Mouse (Mus musculus): Measurements from ENCODE around the gene E330017A01Rik. TPM values are rescaled to one million over a fixed set of nuclear protein-coding genes. Genes with fewer than 3 reads are reported as not detected.

E330017A01Rik gene
- total RNA-seq, 1 experiment from 2014 or later = not detected

DNA sequence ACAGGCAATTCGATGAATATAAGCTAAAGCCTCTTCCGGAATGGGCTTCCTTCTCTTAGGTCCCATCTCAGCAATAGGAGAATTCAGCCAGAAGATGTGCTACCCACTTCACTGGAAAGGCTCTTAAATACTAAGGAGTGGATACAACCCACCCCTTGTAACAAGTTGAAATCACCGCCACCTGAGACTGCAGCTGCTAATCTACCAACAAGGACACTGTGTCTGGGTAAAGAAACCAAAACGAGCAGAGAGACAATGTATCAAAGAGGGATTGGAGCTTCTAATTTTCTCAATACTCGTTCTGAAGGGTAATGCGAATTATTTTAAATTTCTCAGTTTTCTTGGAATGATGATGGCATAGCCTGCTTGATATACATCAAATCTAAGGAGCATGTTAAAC, 21.7 kb downstream of the E330017A01Rik start, which contains the start of gene Gm813:
Gm813 (minus strand) TSS at position 101 of the 400 bp plus-strand sequence.
- no peak for ATAC-seq (ENCODE audit: extremely low read depth, insufficient number of reproducible peaks, low FRiP score, poor library complexity, severe bottlenecking)

DNA sequence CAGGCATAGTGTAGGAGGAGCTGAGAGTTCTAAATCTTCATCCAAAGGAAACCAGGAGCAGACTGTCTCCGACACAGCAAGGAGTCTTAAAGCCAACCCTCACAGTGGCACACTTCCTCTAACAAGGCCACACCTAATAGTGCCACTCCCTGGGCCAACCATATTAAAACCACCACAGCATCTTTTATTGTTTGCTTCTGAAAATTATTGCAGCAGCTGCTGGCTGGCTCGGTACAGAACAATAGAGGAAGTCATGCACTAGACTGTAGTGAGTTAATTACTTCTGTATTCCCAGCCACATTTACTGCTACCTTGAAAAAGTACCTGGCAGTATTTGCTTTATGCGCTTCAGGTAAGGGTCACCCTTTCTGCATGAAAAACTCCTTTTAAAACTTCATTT, 25.6 kb downstream of the E330017A01Rik start:
- no peak for ATAC-seq (ENCODE audit: extremely low read depth, insufficient number of reproducible peaks, low FRiP score, poor library complexity, severe bottlenecking)

DNA sequence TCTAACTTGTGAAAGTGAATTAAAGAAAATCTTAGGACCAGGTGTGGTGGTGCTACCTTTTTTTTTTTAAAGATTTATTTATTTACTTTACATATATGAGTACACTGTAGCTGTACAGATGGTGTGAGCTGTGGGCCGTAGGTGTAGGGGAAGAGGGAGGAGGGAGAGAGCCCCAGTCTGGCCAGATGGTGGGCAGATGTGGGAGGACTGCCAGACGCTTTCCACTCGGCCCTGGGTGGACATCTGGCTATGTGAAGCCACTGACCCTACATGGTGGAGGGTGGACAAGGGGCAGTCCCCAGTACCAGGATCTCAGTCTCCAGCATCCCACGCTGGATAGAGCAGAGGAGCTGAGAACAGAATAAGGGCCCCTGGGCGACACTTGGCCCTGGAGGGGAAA, 31.4 kb downstream of the E330017A01Rik start:
- ATAC-seq (ENCODE audit: extremely low read depth, insufficient number of reproducible peaks, low FRiP score, poor library complexity, severe bottlenecking) = no peak

DNA sequence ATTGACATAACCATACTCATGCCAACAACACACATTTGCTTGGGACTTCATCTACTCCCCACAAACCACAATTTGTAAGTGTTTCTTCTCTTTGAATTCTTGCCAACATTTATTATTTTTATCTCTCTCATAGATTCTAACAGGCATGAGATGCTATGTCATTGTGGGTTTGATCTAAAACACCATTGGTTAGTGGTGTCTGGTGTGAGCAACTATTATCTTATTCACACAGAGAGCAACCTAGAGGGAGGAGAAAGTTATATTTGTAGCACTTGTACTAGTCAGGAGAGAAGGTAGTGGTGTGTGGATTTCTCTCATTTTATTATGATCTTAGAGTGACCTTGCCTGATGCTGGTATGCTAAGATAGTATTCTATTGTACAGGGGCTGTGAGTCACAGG, 33.9 kb downstream of the E330017A01Rik start:
- ATAC-seq (ENCODE audit: extremely low read depth, insufficient number of reproducible peaks, low FRiP score, poor library complexity, severe bottlenecking) = no peak

DNA sequence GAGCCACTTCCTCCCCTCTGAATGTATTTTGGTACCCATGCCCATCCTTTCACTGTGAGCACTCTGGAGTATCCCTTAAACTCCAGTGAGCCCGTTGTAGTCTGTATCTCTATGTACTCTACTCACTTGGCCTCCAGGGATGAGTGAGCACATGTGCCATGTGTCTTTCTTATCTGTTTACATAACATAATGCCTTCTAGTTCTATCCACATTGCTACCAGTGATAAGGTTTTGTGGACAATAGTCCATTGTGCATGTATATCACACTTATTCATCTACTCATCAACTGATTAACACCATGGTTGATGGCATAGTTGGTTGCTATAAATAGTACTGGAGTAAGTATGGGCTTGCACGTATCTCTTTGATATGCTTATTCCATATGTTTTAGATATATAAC, 34.7 kb downstream of the E330017A01Rik start:
- no peak for ATAC-seq (ENCODE audit: extremely low read depth, insufficient number of reproducible peaks, low FRiP score, poor library complexity, severe bottlenecking)

DNA sequence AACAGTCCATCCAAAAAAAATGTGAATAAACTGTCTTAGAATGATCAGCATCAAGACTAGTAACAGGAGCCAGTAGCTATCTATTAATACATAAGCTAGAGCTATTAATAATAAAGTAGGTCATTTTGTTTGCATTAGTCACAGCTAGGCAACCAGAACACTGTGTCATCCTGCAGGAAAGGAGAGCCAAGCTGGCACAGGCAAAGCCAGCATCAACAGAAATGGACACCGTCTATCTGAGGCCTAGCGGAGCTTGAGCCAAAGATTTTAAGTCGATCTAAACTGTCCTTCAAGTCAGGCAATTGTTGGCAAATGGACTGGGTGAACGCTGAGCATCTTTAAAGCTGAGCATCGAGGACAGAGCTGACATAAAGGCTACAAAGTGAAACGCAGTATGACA, 37.7 kb downstream of the E330017A01Rik start:
- no peak for ATAC-seq (ENCODE audit: extremely low read depth, insufficient number of reproducible peaks, low FRiP score, poor library complexity, severe bottlenecking)

DNA sequence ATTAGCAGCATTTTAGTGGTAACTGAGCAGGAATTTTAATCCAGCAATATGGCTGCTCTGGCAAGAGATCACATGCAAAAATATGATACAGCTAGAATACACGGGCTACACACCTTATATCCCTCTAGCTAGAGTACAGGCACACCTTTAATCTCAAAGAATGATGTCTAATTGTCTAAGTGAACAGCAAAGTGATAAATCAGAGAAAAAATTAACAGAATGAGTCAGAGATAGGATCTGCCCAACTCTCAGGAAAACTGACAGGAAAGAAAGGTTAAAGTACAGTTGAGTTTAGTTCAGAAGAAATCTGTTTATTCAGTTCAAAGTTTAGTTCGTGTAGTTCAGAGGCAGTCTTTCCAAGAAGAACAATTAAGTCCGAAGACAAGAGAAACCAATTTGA, 47.2 kb downstream of the E330017A01Rik start:
- no peak for ATAC-seq (ENCODE audit: extremely low read depth, insufficient number of reproducible peaks, low FRiP score, poor library complexity, severe bottlenecking)

DNA sequence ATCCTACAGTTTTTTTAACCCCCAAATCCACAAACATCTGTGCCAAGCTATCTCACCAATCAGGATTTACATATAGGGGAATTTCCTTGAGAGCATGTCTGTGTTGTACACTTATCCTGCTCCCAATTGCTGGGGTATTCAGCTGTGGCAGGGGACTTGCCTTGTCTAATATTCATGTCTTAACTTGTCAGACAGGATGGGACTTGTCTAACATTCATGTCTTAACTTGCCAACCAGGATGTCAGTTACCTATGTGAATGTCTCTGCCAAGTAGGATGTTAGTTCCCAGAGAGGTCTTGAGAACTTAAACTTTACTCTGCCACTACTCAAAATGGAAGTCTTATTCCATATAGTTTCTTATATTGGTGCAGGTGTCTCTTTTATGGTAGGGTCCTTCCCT, 49.1 kb downstream of the E330017A01Rik start:
- ATAC-seq (ENCODE audit: extremely low read depth, insufficient number of reproducible peaks, low FRiP score, poor library complexity, severe bottlenecking) = no peak

Other genes with a start within 250 kb of the E330017A01Rik start
- 0.35 and 5.5 TPM in 2 replicates for gene Dcbld2, start 230.3 kb downstream of the E330017A01Rik start, total RNA-seq (2017)
- 190 and 210 TPM in 2 replicates for gene St3gal6, start 114.5 kb downstream of the E330017A01Rik start, total RNA-seq (2017)
- not detected in 2 replicates for gene Gm813, start 21.8 kb downstream of the E330017A01Rik start, total RNA-seq (2017)
- 13.8 and 14.4 TPM in 2 replicates for gene Cpox, start 31.6 kb upstream of the E330017A01Rik start, total RNA-seq (2017)
- 0.23 and 0.86 TPM in 2 replicates for gene Gpr15, start 80.3 kb upstream of the E330017A01Rik start, total RNA-seq (2017)
- gene Cldnd1, start 89.2 kb upstream of the E330017A01Rik start, total RNA-seq (2017) = 29.8 and 30.6 TPM in 2 replicates
- not detected in 2 replicates for gene Olfr172, start 124.4 kb upstream of the E330017A01Rik start, total RNA-seq (2017)
- not detected in 2 replicates for gene Olfr173, start 161.5 kb upstream of the E330017A01Rik start, total RNA-seq (2017)
- not detected in 2 replicates for gene Olfr175-ps1, start 188.0 kb upstream of the E330017A01Rik start, total RNA-seq (2017)
- 0.25 TPM in 1 of 2 replicates, not detected in the other for gene Olfr177, start 236.0 kb upstream of the E330017A01Rik start, total RNA-seq (2017)